In genomic region chr16:85092644-85093091, GRCm38 (mm10) we compare ENCODE assay signal across 10 mouse cellular contexts.
DNase-seq lines count a peak whose midpoint lies in the region; ATAC-seq lines count a peak whose summit lies in the region.
"Had no signal": no experiment of that assay in that cellular context is flagged by ENCODE, and none has a peak within 500 bp of the region (broad histone marks: within the 10 kb centered on the region; RNA-seq: fewer than 3 reads in every experiment).

No protein-coding gene starts in this region.

- no peak for DNase-seq in neural tube, embryonic 10.5 days (ENCODE audit: extremely low spot score, low spot score)
- peak; percentile 80 to 92 for DNase-seq in kidney, postnatal 36 days
- no peak for DNase-seq in thymus, postnatal 10 days (ENCODE audit: low spot score in 2 of 2)
- DNase-seq in liver, embryonic 11.5 days (ENCODE audit: low spot score) = no peak
- DNase-seq in urinary bladder, postnatal 25 days (ENCODE audit: low spot score) = no peak
- DNase-seq: heart, adult 2 months; lung, adult 2 months had no signal

- no peak overlapping the region for H3K9ac ChIP-seq in neural tube, embryonic 12.5 days
- H3K9ac ChIP-seq in hindbrain, embryonic 12.5 days = no peak overlapping the region
- no peak overlapping the region for H3K9ac ChIP-seq in liver, embryonic 11.5 days (ENCODE audit: low read depth, low read length)

- peak; percentile 82 for ATAC-seq in neural tube, embryonic 12.5 days (ENCODE audit: low FRiP score, low read depth)
- ATAC-seq in hindbrain, embryonic 12.5 days (ENCODE audit: low FRiP score) = peak; percentile 86
- no peak for ATAC-seq in activated CD4-positive, CD25-positive, alpha-beta regulatory T cell, adult 4 months
- ATAC-seq in liver, embryonic 11.5 days (replicated peaks; ENCODE audit: low FRiP score) = no peak

- WGBS in neural tube, embryonic 12.5 days = 33% methylated on average over 9 of the region's 9 CpGs
- 29% methylated on average over 9 of the region's 9 CpGs for WGBS in hindbrain, embryonic 12.5 days
- 74% methylated on average over 9 of the region's 9 CpGs for WGBS in liver, embryonic 11.5 days

- no peak overlapping the region for H3K4me2 ChIP-seq in neural tube, embryonic 12.5 days (replicated peaks)
- H3K4me2 ChIP-seq in hindbrain, embryonic 12.5 days (replicated peaks) = no peak overlapping the region
- H3K4me2 ChIP-seq in liver, embryonic 11.5 days = no peak overlapping the region

- H3K27me3 ChIP-seq in neural tube, embryonic 12.5 days (replicated peaks) = no peaks in the 10 kb centered on the region
- H3K27me3 ChIP-seq in hindbrain, embryonic 12.5 days = no peaks in the 10 kb centered on the region
- H3K27me3 ChIP-seq in liver, embryonic 11.5 days (replicated peaks; ENCODE audit: control insufficient read depth, insufficient read depth, low read length) = no peaks in the 10 kb centered on the region

- H3K36me3 ChIP-seq in neural tube, embryonic 12.5 days = no peaks in the 10 kb centered on the region
- no peaks in the 10 kb centered on the region for H3K36me3 ChIP-seq in hindbrain, embryonic 12.5 days
- H3K36me3 ChIP-seq in liver, embryonic 11.5 days (ENCODE audit: control insufficient read depth, insufficient read depth, low read length) = no peaks in the 10 kb centered on the region

- H3K27ac ChIP-seq in neural tube, embryonic 12.5 days = no peak overlapping the region
- peak overlapping the region; percentile 48; the same call in 1 of the 2 replicates for H3K27ac ChIP-seq in hindbrain, embryonic 12.5 days
- no peak overlapping the region for H3K27ac ChIP-seq in liver, embryonic 11.5 days (ENCODE audit: low read depth, low read length)
- H3K27ac ChIP-seq: heart, adult 2 months had no signal

- H3K4me3 ChIP-seq in neural tube, embryonic 12.5 days = no peak overlapping the region
- no peak overlapping the region for H3K4me3 ChIP-seq in hindbrain, embryonic 12.5 days
- H3K4me3 ChIP-seq in liver, embryonic 11.5 days (ENCODE audit: low read depth, low read length) = no peak overlapping the region
- H3K4me3 ChIP-seq: heart, adult 2 months had no signal

- peaks cover 24% of the 10 kb centered on the region for H3K4me1 ChIP-seq in neural tube, embryonic 12.5 days
- H3K4me1 ChIP-seq in hindbrain, embryonic 12.5 days = peaks cover 34% of the 10 kb centered on the region
- no peaks in the 10 kb centered on the region for H3K4me1 ChIP-seq in liver, embryonic 11.5 days (replicated peaks; ENCODE audit: control insufficient read depth, insufficient read depth, low read length)

- no peaks in the 10 kb centered on the region for H3K9me3 ChIP-seq in neural tube, embryonic 12.5 days
- no peaks in the 10 kb centered on the region for H3K9me3 ChIP-seq in hindbrain, embryonic 12.5 days (replicated peaks)
- no peaks in the 10 kb centered on the region for H3K9me3 ChIP-seq in liver, embryonic 11.5 days (ENCODE audit: control insufficient read depth, low read length)

Comparison
In these comparisons a context has a peak if more than half of its experiments do, and no peak if none do; other contexts are left out.
1. ATAC-seq: peak in neural tube, embryonic 12.5 days (single experiment) and hindbrain, embryonic 12.5 days (single experiment); none in activated CD4-positive, CD25-positive, alpha-beta regulatory T cell, adult 4 months (single experiment) and liver, embryonic 11.5 days (single experiment).
2. DNase-seq: peak in kidney, postnatal 36 days (2 of 2); none in neural tube, embryonic 10.5 days (single experiment), thymus, postnatal 10 days (0 of 2), liver, embryonic 11.5 days (single experiment) and urinary bladder, postnatal 25 days (single experiment).